Mouse (Mus musculus) stomach, postnatal 0 days (tissue): ENCODE measurements around the gene B4galt1.

Experiments used
- CTCF ChIP-seq: IDR thresholded peaks from 2 replicates; pipeline ENCODE4 v1.5.1; 2016; ENCODE audit warnings: antibody characterized with exemption, low read depth, mild to moderate bottlenecking, moderate library complexity
- EP300 ChIP-seq: optimal IDR thresholded peaks from 2 replicates; pipeline ENCODE3; 2016; ENCODE audit warnings: antibody characterized with exemption

- TF ChIP-seq EP300 (no peak), CTCF (no peak)
Measured at GRCm38 (mm10) chr4:40856571-40856970, 2.8 kb upstream of the B4galt1 start.
